Mouse (Mus musculus) neural tube, embryonic 12.5 days (tissue): ENCODE results near the gene Fgf5. TPM values are rescaled to one million over a fixed set of nuclear protein-coding genes. Genes with fewer than 3 reads are reported as not detected.

Source experiments
- ATAC-seq: fragments of 200-750 bp; cut with Nextera tagmentation; 2 replicates; pipeline ENCODE4 v1.8.0; 2017; ENCODE audit warnings: low read depth, mild to moderate bottlenecking, moderate TSS enrichment, moderate library complexity; ENCODE audit not compliant: low FRiP score
- H3K27ac ChIP-seq: fragments of 300-500 bp; sonication (generic); 2 replicates; pipeline ENCODE4 v1.5.1; 2016
- H3K27me3 ChIP-seq: fragments of 300-500 bp; sonication (generic); replicated peaks from 2 replicates; pipeline ENCODE4 v1.6.1; 2016; ENCODE audit warnings: mild to moderate bottlenecking
- H3K36me3 ChIP-seq: fragments of 300-500 bp; sonication (generic); 2 replicates; pipeline ENCODE4 v1.6.1; 2016; ENCODE audit warnings: mild to moderate bottlenecking
- H3K4me1 ChIP-seq: fragments of 300-500 bp; sonication (generic); 2 replicates; pipeline ENCODE4 v1.6.1; 2016
- H3K4me2 ChIP-seq: fragments of 300-500 bp; sonication (generic); replicated peaks from 2 replicates; pipeline ENCODE4 v1.6.1; 2016; ENCODE audit warnings: mild to moderate bottlenecking
- H3K4me3 ChIP-seq: fragments of 300-500 bp; sonication (generic); 2 replicates; pipeline ENCODE4 v1.5.1; 2016
- H3K9ac ChIP-seq: fragments of 300-500 bp; sonication (generic); 2 replicates; pipeline ENCODE4 v1.6.1; 2016; ENCODE audit warnings: mild to moderate bottlenecking
- H3K9me3 ChIP-seq: fragments of 300-500 bp; sonication (generic); 2 replicates; pipeline ENCODE4 v1.6.1; 2016; ENCODE audit warnings: mild to moderate bottlenecking
- WGBS: fragments of 180-500 bp; shearing (Covaris S2); methylation state at CpG from one replicate; pipeline ENCODE4 v1.1.7; 2016; 5-methylcytosine and 5-hydroxymethylcytosine counted together
- polyA plus RNA-seq: library from polyadenylated mRNA; unstranded; fragments of >200 nt; fragmentation: Nextera tagmentation; extraction: Ambion mirVana; gene quantifications from 2 replicates; pipeline ENCODE4 v1.2.1, GENCODE M21; 2016

Fgf5 gene
- polyA plus RNA-seq, 1 experiment from 2014 or later, result 1.5 TPM

DNA sequence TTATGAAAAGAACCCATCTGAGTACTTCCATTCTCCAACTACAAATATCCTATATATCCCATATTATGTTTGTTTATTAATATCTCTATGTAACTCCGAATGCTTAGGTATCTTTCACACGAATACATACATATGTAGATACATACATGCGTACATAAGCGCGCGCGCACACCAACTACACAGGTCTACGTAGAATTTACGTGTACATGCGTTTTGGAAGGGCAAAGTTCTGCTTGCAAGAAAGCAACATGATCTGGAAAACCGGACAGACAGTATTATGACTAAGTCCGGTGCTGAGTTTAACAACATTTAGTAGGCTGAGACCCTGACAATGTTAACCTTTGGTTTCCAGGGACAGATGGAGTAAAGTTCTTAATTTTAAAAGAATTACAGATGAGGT, 1.2 kb downstream of the Fgf5 start:
- H3K36me3 ChIP-seq, result no peaks in the 10 kb centered on the region
- H3K27ac ChIP-seq, result no peak overlapping the region
- H3K27me3 ChIP-seq, result peaks cover 42% of the 10 kb centered on the region
- peak overlapping the region; percentile 97; the same call in 1 of the 2 replicates for H3K4me2 ChIP-seq
- H3K9ac ChIP-seq, result no peak overlapping the region
- WGBS, result 4% methylated on average over 12 of the region's 12 CpGs
- no peaks in the 10 kb centered on the region for H3K9me3 ChIP-seq
- no peak overlapping the region for H3K4me3 ChIP-seq
- ATAC-seq, result no peak
- peaks cover 16% of the 10 kb centered on the region for H3K4me1 ChIP-seq

DNA sequence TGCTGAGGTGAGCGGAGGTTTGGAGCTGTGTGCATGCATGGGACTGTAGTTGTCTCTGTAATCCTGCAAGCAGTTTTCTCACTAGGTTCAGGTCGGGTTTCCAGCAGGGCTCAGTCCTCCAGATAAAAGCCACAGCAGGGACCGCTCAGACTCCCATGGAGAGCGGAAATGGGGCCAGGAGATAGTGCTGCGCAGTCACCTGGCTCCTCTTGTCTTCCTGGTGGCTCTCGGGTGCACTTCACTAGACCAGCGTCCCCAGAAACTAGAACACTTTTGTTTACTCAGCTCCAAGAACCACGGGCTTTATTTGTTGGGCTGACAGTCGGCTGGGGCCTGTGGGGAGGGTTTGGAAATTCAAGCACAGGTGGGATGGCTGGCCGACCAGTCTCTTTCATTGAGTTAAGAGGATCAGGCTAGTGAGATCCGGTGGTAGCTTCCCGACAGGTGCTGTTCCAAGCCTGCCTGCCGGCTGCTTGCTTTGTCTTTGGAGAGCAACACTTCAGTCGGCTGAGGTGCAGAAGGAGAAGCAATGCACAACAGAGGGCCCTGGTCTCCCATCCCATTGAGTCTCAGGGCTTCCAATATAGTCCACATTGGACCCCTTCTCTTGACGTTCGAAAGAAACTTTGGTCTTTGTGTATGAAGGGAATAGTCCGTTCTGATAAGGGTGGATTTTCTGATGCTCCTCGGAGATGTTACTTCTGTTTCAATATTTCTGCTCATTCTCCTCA, 1.9 kb downstream of the Fgf5 start:
- no peaks in the 10 kb centered on the region for H3K9me3 ChIP-seq
- H3K4me1 ChIP-seq, result peaks cover 16% of the 10 kb centered on the region
- no peak for ATAC-seq
- peak overlapping the region; percentile 27; the same call in 1 of the 2 replicates for H3K4me2 ChIP-seq
- no peak overlapping the region; the same call in 1 of the 2 replicates for H3K4me3 ChIP-seq
- H3K36me3 ChIP-seq, result no peaks in the 10 kb centered on the region
- H3K9ac ChIP-seq, result no peak overlapping the region
- 5% methylated on average over 18 of the region's 18 CpGs for WGBS
- peaks cover 42% of the 10 kb centered on the region for H3K27me3 ChIP-seq
- H3K27ac ChIP-seq, result no peak overlapping the region

GRCm38 (mm10) chr5:98275318-98275818, 21.4 kb downstream of the Fgf5 start:
- H3K36me3 ChIP-seq, result no peaks in the 10 kb centered on the region
- H3K9ac ChIP-seq, result no peak overlapping the region
- H3K4me1 ChIP-seq, result no peaks in the 10 kb centered on the region
- WGBS, result 87% methylated on average over 21 of the region's 21 CpGs
- H3K27me3 ChIP-seq, result no peaks in the 10 kb centered on the region
- H3K4me3 ChIP-seq, result no peak overlapping the region
- H3K4me2 ChIP-seq, result no peak overlapping the region
- no peak for ATAC-seq
- no peaks in the 10 kb centered on the region for H3K9me3 ChIP-seq
- H3K27ac ChIP-seq, result no peak overlapping the region

DNA sequence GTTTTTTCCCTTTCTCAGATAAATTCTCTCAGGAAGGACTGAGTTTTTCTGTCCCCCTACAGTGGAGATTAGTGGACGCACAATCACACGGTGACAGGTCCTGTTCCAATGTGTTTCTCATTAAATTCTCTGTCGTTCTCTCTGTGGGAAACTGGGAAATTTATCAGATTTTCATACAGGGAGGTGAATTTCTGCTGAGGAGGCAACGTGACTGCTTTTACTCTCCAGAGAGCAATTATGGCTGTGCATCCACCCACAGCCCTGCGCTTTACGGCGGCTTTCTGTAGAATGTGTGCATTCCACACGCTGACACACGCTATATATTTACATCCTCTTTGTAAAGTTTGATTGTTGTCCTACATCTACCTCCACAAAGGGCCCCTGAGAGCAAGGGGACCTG, 28.0 kb downstream of the Fgf5 start:
- Histone ChIP-seq H3K4me2 (peak overlapping the region; percentile 6; the same call in 1 of the 2 replicates), H3K27me3 (no peaks in the 10 kb centered on the region), H3K27ac (no peak overlapping the region), H3K36me3 (no peaks in the 10 kb centered on the region), H3K9ac (no peak overlapping the region), H3K4me3 (no peak overlapping the region), H3K9me3 (no peaks in the 10 kb centered on the region), H3K4me1 (peaks cover 7% of the 10 kb centered on the region; the same call in 1 of the 2 replicates)
- WGBS, result 30% methylated on average over 9 of the region's 9 CpGs
- peak; percentile 56; the same call in 1 of the 2 replicates for ATAC-seq

DNA sequence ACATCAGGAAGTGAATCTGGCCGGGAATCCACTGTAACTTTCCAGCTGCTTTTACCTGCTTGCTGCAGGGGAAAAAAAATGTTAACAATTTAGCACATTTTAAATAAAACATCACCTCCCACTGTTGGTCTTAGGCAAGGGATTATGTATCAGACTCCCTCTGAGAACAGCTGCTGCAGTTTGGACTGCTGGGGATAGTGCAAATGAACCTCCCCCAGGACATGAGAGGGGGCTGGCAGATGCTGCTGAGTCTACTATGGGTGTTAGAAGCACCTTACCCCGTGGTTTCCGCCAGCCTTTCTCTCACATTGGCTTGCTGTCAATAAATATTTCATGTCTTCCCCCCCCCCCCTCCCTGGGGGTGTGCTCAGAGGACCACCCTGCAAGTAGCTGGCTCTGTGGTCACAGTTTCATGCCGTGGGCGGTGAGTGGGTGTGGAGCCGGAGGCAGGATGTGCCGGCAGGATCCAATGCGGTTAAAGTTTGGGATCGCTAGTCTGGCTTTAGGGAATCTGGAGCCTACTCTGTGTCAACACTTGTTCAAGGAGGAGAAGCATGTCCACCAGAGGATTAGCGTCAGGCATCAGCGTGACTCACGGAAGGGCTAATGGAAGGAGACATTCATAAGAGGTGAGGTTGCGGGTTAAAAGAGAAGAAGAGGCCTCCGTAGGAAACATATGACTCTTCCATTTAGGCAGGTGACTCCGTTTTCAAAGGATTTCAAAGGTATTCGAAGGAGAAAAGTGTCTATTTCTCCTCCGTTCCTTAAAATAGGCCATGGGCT, 29.9 kb downstream of the Fgf5 start:
- Histone ChIP-seq H3K27ac (no peak overlapping the region), H3K27me3 (no peaks in the 10 kb centered on the region), H3K9me3 (no peaks in the 10 kb centered on the region), H3K9ac (no peak overlapping the region), H3K4me1 (peaks cover 7% of the 10 kb centered on the region; the same call in 1 of the 2 replicates), H3K4me3 (no peak overlapping the region), H3K36me3 (no peaks in the 10 kb centered on the region), H3K4me2 (0 out of 2 replicates have a peak overlapping the region, but pooled peaks have one; percentile 17)
- WGBS, result 44% methylated on average over 17 of the region's 17 CpGs
- 0 out of 2 replicates have a peak, but pooled peaks have one; percentile 21 for ATAC-seq

DNA sequence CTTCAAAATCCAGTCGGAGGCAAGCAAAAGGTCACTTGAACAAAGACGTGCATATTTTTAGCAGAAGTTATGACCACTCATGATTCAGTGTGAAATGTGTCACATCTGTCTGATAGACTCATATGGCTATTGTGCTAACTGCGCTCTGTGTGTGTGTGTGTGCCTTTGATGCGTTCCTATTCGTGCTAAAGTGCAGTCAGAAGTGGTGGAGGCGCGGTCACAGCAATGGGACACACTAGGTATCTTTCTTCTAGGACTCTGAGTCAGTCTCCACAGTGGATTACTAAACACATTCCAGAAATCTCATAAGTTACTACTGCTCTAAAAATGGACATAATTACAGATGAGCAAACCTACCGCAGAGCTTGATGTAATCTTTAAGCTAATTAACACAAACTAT, 36.7 kb downstream of the Fgf5 start:
- ATAC-seq, result no peak
- 78% methylated on average over 8 of the region's 8 CpGs for WGBS
- Histone ChIP-seq H3K27ac (no peak overlapping the region), H3K27me3 (peaks cover 18% of the 10 kb centered on the region), H3K36me3 (no peaks in the 10 kb centered on the region), H3K9ac (no peak overlapping the region), H3K9me3 (no peaks in the 10 kb centered on the region), H3K4me3 (no peak overlapping the region), H3K4me2 (no peak overlapping the region), H3K4me1 (peaks cover 10% of the 10 kb centered on the region)

- Histone ChIP-seq H3K4me3 (peak overlapping the region; percentile 20; the same call in 1 of the 2 replicates), H3K9ac (no peak overlapping the region), H3K27ac (no peak overlapping the region), H3K9me3 (no peaks in the 10 kb centered on the region), H3K36me3 (no peaks in the 10 kb centered on the region), H3K27me3 (peaks cover 18% of the 10 kb centered on the region), H3K4me2 (peak overlapping the region; percentile 52), H3K4me1 (peaks cover 10% of the 10 kb centered on the region)
- 0 out of 2 replicates have a peak, but pooled peaks have one; percentile 41 for ATAC-seq
- 3% methylated on average over 19 of the region's 19 CpGs for WGBS
These were observed 38.5 kb downstream of the Fgf5 start for GRCm38 (mm10) chr5:98292388-98293048.

GRCm38 (mm10) chr5:98293049-98293715, 39.2 kb downstream of the Fgf5 start:
- no peaks in the 10 kb centered on the region for H3K9me3 ChIP-seq
- no peak overlapping the region for H3K9ac ChIP-seq
- H3K4me3 ChIP-seq, result peak overlapping the region; percentile 20; the same call in 1 of the 2 replicates
- WGBS, result 1% methylated on average over 12 of the region's 12 CpGs
- peaks cover 18% of the 10 kb centered on the region for H3K27me3 ChIP-seq
- peaks cover 10% of the 10 kb centered on the region for H3K4me1 ChIP-seq
- H3K36me3 ChIP-seq, result no peaks in the 10 kb centered on the region
- ATAC-seq, result peak; percentile 25; the same call in 1 of the 2 replicates
- no peak overlapping the region for H3K27ac ChIP-seq
- peak overlapping the region; percentile 52 for H3K4me2 ChIP-seq

DNA sequence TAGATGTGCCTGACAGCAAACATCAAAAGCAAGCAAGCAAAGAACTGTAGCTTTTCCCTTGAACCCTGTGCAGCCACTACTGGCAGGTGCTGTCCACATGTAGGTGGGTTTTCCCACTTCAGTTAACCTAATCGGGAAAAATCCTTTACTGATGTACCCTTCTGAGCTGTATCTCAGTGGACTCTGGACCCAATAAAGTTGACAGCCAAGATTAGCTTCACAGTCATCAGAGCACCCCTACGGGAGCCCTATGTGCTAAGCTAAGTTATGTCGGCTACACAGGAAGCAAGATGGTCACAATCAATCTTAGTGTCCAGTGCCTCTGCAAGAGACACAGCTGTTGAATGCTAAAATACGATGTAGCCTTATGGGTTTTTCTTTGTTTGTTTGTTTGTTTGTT, 46.1 kb downstream of the Fgf5 start:
- H3K9ac ChIP-seq, result no peak overlapping the region
- H3K4me2 ChIP-seq, result no peak overlapping the region
- no peaks in the 10 kb centered on the region for H3K4me1 ChIP-seq
- H3K9me3 ChIP-seq, result no peaks in the 10 kb centered on the region
- ATAC-seq, result no peak
- no peak overlapping the region for H3K4me3 ChIP-seq
- no peaks in the 10 kb centered on the region for H3K36me3 ChIP-seq
- no peaks in the 10 kb centered on the region for H3K27me3 ChIP-seq
- 80% methylated on average over 4 of the region's 4 CpGs for WGBS
- no peak overlapping the region for H3K27ac ChIP-seq

DNA sequence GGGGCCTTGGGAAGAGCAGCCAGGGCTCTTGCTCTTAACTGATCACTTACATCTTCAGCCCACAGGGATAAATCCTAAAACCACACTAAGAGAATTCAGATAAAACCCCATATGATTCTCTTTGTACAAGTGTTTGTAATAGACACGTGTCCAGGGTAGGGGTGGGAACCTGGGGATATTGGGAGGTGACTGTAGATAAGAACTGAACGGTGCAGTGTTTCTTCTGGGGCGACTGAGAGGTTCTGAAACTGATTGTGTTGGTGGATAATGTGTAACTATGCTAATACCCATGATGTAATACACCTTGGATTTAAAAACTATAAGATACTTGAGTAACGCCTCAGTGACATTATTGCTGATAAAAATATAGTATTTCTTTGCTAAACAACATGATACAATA, 51.7 kb downstream of the Fgf5 start:
- no peak overlapping the region for H3K4me3 ChIP-seq
- WGBS, result 91% methylated on average over 4 of the region's 4 CpGs
- no peaks in the 10 kb centered on the region for H3K27me3 ChIP-seq
- no peak for ATAC-seq
- H3K27ac ChIP-seq, result no peak overlapping the region
- no peak overlapping the region for H3K4me2 ChIP-seq
- no peaks in the 10 kb centered on the region for H3K36me3 ChIP-seq
- H3K9me3 ChIP-seq, result no peaks in the 10 kb centered on the region
- no peaks in the 10 kb centered on the region for H3K4me1 ChIP-seq
- no peak overlapping the region for H3K9ac ChIP-seq

GRCm38 (mm10) chr5:98306528-98306927, 52.5 kb downstream of the Fgf5 start:
- Histone ChIP-seq H3K4me3 (no peak overlapping the region), H3K4me1 (no peaks in the 10 kb centered on the region), H3K27ac (no peak overlapping the region), H3K4me2 (no peak overlapping the region), H3K36me3 (no peaks in the 10 kb centered on the region), H3K9me3 (no peaks in the 10 kb centered on the region), H3K27me3 (no peaks in the 10 kb centered on the region), H3K9ac (no peak overlapping the region)
- WGBS, result 32% methylated on average over 9 of the region's 9 CpGs
- ATAC-seq, result no peak
